Mouse (Mus musculus): ENCODE measurements around the gene Mrps35.

The Mrps35 gene

DNA sequence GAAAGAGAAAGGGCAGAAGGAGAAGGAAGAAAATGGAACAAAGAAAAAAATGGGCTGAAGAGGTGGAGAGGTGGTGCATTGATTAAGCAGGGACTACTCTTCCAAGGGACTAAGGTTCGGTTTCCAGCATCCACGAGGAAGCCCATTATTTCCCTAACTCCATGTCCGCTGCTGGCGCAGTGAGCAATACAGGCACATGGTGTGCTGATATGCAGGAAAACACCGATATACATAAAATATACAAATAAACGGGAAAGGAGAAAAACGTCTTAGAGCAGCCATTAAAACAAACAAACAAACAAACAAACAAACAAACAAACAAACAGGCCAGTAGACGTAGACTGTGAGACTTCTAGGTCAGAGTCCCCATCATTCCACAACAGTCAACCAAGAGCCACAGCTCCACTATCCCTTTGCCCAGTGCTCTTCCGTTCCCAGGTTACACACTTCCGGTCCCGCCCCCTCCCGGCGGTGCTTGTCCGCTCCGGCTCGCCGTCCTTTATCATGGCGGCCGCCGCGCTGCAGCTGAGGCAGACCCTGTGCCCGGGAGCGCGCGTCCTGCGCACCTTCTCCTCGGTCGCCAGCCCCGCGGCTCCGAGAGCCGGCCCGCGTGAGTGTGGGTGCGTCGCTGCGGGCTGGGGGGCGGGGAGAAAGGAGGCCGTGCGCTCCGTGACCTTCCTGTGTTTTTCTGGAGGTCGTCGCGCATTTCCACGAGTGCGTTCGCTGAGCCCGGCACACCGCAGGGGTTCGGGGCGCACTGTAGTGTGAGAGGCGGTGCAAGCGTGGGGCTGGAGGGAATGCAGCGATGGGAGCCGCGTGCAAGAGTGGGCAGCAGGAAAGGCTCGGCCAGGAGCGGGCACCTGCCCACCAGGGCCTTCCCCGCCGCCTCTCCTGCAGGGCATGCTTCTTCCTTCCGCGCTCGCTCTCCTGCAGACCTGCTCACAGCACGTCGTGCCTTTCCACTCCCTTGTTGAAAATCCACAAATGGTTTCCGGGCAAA, at the start of gene Mrps35:
TSS of gene Mrps35 (plus strand) at position 474 of the 1,000 bp plus-strand sequence.
- peak; percentile 81 to 87 for DNase-seq (ENCODE audit: low spot score in 2 of 2)

DNA sequence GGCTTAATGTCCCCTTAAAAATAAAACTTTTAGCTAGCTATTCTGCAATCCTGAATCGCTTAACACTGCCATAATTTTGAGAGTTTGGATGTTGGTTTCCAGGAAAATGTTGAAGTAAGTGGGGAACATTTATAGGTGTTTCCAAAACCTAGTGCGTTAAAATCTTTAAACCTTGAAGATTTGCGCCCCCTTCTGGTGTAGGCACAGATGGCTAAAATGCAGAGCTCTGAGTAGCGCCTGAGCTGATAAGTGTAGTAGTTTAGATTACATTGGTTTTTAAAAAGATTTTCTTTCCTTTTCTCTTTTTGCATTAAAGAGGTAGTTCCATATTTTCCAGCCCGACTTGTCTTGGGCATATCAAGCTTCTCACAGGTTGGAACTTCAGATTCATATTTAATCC, 48.3 kb upstream of the Mrps35 start:
- DNase-seq (ENCODE audit: low spot score in 2 of 2): peak in 1 of 2 experiments; percentile 37

DNA sequence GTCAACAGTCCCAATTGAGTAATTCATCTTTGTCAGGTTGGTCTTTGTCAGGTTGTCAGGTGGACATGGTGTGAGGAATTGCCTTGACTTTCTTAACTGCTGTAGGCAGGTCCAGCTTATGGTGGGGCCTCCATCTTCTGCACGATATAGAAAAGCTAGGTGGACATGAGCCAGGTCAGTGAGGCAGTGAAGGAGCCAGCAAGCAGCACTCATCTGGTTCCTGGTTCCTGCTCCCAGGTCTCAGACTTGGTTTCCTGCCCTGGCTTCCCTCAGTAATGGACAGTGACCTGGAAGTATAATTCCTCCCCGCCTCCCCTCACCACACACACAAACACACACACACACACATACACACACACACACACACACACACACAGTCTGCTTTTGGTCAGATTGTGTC, 47.2 kb upstream of the Mrps35 start:
- DNase-seq (ENCODE audit: low spot score in 2 of 2): no peak

DNA sequence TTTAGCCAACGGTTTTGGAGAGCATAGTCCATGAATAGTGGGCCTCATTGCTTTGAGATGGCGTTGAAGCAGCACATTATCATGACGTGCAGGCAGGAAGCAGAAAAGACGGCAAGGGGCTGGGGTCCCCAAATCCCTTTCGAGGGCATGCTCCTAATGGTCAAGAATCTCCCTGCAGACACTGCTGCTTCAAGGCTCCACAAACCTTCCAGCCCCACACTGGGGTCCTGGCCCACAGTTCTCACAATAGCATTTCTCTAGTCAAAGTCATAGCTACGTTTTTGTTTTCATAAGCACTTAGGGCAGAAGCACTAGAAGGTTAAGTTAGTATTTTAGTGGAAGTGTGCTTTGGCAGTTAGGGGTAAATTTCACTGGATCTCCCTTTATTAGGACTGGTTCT, 46.7 kb upstream of the Mrps35 start:
- no peak for DNase-seq (ENCODE audit: low spot score in 2 of 2)

DNA sequence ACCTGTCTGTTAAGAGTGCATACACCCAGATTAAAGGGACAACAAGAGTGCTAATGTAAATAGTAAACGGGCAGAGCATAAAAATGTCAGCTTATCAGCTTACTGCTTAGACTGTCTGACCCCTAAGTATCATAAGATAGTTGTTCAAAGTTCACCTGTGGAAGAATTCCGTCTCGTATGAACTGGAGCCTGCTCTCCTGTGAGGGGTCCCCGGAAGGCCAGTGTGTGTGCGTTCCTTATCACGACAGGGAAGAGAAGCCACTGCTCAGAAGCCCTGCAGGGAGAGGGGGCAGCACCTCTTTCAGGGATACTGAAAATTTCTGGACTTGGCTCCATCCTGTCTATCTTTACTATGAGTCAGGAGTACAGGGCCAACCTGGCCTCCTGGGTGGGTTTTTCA, 45.6 kb upstream of the Mrps35 start:
- DNase-seq (ENCODE audit: low spot score in 2 of 2): no peak

DNA sequence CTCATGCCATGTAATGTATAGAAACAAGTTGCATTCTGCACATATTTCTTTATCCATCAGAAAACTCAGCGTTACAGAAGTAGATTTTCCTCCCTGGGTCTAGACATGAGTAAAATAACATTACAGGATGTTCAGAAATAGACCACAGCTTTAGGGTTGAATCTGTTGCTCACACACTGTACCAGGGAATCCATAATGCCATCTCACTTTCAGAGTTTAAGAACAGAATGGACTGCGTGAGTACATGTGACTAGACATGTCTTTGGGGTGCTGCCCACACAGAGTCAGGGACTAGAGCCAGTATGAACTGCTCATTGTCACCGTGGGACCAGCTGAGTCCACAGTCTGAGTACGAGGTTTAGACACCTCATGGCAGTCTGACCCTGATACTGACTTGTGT, 43.9 kb upstream of the Mrps35 start:
- DNase-seq (ENCODE audit: low spot score in 2 of 2): no peak

DNA sequence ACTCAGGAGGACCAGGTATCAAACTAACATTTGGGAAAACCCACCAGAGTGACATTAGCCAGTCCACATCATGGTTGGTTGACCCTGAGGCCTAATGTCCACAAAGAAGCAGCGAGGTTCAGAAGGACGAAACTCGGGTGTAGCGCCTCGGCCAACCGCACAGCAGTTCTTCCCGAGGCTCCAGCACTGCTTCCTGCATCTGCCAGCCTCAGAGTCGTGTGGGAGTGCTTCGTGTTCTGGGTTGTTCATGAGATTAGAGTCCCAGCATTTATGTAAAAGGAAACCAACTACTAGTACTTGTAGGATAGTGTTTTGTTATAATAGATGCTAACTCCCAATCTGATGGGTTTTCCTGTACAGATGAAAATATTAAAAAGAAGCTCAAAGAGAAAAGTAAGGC, 43.3 kb upstream of the Mrps35 start:
- DNase-seq (ENCODE audit: low spot score in 2 of 2): no peak

DNA sequence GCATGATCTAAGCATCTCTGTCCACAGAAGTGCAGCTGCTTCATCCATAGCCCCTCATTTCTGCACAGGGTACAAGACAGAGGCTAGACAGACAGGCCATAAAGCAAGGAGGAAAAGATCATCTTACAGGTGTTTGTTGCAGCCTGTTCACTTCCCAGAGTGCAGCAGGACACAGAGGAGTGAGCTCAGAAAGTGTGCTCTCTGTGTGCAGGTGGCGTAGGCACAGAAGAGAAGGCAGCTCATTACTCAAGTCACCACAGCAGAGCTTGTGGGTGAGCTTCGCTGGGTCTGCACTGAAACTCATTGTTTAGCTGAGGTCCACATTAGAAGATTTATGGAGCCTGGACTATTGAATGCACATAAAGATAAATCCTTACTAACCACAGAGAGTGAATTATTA, 42.8 kb upstream of the Mrps35 start:
- no peak for DNase-seq (ENCODE audit: low spot score in 2 of 2)

DNA sequence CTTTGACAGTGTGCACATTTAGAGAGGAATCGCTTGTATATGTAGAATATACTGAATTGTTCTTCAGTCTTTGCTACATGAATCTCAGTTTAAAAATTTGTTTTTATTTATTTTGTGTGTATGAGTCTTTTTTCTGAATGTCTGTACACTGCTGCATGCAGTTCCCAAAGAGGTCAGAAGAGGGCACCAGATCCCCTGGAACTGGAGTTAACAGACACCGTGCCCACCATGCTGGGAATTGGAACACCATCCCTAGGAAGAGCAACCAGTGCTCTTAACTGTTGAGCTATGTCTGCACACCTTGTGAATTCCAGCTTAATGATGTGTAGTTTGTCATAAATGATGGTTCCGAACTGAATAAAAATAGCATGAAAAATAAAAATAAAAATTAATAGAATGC, 34.4 kb upstream of the Mrps35 start:
- DNase-seq (ENCODE audit: low spot score in 2 of 2): no peak

DNA sequence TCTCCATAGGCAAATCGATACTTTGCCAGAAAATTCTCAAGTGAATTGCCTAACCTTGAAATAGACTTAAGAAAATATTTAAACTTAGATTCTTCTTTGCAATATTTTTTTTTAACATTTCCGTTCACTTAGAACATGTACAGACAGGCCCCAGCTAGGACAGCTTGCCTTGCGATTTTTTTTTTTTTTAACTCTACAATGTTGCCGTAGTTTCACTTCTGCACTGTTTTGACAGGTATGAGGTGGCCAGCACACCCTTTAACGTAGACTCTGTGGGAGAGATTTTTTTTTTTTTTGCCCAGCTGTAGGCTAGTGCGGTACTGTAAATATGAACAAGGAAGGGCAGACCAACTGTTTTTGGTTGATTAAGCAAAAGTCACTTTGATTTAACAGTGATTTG, 32.2 kb upstream of the Mrps35 start:
- no peak for DNase-seq (ENCODE audit: low spot score in 2 of 2)

DNA sequence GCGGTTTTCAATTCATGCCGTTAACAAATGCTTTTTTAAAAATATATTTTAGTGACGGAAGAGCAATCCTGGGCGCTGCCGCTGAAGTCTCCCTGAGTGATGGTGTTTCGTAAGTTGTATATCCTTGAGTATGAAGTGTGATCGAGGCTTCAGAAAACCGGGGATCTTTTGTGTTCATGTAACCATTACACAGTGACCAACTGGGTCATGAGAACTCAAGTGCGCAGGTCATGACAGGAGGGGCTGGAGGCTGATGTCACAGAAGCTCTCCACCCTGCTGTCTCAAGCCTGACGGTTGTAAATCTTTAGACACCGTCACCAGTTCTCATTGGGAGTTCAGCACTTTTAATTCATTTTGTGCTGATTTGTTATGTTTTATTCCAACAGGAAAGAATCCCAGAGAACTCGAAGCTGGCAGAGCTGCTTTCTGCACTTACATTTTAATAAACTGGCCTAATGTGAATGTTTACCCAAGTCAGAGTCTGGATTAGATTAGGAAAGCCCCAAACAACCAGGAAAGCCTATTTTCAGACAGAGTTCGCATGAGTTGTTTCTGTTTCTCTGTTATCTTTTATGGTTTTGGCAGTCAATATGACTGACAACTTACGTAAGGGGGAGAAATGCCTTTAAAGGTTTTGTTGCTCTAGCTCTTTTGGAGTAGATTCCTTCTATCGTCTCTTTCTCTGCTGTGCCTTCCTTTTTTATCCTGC, 31.6 kb upstream of the Mrps35 start:
- peak in 1 of 2 experiments; percentile 6 for DNase-seq (ENCODE audit: low spot score in 2 of 2)

DNA sequence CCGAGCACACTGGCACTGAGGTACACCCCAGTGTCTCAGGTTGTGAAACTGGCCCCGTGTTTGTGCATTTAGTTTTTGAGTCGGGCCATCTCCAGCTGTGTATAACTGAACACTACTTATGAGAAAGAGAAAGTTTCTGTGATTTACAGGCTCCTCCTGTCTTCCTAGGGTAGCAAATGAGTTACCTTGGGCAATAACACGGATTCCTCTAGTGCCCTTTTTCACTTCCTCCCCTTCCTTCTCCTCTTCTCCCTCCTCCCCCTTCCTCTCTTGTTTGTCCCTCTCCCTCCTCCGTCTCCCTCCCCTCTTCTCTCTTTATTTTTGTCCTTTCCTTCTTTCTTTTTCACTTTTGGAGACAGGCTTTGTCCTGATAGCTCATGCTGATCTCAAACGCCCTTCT, 31.0 kb upstream of the Mrps35 start:
- DNase-seq (ENCODE audit: low spot score in 2 of 2): no peak

DNA sequence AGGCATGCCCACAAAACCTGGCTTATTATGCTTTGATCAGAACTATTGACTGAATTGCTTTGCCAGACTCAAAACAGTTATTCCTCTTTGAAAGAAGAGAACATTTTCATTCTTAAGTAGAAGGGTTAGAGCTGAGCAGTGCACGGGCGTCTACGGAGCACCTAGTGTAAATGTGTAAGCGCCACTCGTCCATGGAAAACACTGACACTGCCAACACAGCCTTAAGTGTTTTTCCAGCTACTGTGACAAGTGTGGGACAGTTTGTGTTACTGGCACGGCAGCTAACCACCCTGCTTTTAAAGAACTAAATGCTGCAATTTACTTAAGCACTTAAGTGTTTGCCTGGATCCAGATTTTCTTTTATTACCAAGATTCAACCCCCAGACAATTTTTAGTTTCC, 30.6 kb upstream of the Mrps35 start:
- no peak for DNase-seq (ENCODE audit: low spot score in 2 of 2)

DNA sequence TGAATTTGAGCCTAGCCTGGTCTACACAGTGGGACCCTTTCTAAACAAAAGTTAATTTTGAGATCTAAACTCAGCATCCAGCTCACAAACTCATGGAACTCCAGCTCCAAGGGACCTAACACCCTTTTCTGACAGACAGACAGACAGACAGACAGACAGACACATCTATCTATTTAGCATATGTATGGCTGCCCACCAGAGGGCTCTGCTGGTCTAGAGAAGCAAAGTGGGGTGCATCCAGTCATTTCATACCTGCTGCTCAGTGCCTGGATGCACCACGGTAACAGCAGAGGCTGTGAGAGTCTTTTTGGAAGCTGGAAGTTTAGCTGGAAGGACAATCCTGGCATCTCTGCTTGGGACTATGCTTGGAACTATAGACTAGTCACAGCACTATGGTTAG, 29.0 kb upstream of the Mrps35 start:
- no peak for DNase-seq (ENCODE audit: low spot score in 2 of 2)

DNA sequence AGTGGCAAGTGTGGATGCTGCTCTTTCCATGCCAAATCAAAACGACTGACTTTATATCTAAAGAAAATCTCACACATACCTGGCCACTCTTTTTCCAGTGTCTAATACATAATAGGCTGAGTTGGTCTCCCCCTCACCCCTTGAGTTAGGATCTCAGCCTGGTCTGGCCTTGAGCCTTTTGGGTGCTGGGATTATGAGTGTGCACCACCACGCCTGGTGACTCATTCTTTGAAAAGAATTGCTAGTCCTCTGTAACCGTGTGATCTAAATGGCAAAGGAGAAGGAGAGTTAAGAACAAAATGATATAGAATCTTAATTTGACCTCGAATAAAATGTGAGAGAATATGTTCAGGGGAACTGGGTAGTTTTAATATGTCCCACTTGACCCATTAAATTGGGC, 24.7 kb upstream of the Mrps35 start:
- DNase-seq (ENCODE audit: low spot score in 2 of 2): no peak

DNA sequence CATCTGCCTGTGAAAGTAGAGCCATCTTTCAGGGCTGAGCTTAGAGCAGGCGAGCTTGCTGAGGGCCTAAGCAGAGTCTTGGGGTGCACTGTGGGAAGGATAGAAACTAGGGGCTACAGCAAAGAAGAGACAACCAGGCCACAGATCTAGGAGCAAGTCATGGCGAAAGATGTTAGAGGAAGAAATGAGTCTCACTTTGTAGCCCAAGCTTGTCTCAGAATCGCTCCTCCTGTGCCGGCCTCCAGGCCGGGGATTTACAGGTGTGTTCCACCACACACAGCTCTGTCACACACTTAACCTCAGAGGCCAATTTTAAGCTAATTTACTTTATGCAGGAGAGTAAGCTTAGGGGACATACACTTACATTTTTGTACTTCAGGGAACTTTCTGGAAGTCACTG, 24.2 kb upstream of the Mrps35 start:
- DNase-seq (ENCODE audit: low spot score in 2 of 2): no peak

DNA sequence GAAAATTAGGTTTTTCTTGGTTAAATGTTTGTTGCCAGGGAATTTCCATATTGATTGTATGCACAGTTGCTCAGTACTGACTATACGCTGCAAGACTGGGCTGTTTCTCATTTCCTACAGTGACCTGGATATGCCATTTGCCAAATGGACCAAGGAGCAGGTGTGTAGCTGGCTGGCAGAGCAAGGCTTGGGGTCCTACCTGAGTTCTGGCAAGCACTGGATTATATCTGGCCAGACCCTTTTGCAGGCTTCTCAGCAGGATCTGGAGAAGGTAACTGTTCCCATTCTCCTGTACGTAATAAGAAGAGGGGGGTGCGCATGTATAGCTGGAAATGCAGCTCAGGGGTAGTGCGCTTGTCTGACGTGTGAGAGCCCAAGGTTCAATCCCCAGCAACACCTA, 21.4 kb upstream of the Mrps35 start:
- DNase-seq (ENCODE audit: low spot score in 2 of 2): no peak

DNA sequence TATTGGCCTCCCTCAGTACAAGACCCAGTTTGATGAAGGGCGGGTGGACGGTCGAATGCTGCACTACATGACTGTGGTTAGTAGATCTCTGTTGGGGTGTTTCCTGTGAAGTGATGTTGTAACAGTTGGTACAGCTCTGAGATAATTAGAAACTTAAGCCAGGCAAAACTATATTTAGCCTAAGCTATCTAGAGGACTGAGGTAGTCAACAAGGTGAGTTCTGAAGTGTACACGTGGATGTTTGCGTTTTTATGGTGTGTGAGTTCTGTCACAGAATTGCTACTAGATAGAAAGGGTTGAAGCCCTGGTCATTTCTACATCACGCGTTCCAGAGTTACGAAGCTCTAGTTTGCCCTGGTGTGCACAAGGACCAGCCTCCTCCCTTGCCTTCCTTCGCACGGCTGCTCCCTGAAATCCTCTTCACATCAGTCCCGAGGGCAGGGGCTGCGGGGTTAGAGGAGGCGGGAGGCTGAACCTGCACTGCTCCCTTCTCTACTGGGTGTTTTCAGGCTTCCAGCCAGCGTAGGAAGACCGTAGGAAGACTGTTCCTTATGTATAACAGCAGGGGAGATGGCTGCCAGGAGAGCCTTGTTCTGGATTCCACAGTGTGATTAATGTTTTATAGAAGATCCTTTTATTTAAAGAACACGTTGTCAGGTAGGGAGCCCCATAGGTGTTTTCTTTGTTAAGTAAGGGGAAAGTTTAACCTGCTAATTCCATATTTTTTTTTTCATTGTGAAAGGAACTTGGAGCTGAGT, 20.0 kb upstream of the Mrps35 start:
- DNase-seq (ENCODE audit: low spot score in 2 of 2): no peak

DNA sequence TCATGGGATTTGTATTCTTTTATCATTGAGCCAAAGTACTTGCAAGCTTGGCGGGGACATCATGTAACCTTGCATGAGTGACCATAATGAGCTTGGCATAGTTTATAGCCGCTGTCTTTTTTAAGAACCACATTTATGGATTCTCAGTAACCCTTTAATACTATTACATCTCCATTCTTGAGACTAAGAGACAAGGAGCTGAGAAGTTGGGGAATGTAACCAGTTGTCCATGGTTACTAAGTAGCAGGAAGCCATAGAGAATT, 19.5 kb upstream of the Mrps35 start:
- no peak for DNase-seq (ENCODE audit: low spot score in 2 of 2)

DNA sequence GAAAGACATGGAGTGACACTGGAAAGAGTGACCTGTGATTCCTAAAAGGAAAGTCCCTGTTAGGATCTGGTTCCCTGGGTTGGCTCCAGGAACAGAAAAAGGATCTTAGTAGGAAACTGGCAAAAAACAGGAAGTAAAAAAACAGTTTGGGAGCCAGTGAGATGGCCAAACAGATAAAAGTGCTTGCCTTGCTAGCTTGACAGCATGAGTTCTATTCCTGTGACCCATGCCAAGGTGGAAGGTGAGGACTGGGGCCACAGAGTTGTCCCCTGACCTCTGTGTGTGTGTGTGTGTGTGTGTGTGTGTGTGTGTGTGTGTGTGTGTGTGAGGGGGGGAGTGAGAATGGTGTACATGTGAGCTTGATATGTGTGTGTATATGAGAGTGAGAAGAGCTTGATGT, 19.0 kb upstream of the Mrps35 start:
- no peak for DNase-seq (ENCODE audit: low spot score in 2 of 2)

DNA sequence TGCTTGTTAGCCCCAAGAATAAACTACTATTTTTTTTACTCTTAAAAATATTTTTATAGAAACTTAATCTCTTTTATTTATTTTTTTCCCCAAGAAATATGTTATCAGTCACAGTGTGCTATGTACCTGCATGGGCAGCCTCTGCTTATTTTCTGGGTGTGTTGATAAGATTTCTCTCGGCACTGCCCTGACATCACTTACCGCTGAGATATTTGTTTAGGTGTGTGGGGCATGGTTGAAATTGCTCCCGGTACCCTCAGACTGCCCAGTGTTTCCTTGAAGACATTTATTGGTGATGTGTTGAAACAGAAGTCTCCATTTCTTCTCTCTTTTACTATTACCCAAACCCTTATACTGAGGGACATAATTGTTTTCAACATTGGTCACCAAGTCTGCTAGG, 17.8 kb upstream of the Mrps35 start:
- DNase-seq (ENCODE audit: low spot score in 2 of 2): no peak

DNA sequence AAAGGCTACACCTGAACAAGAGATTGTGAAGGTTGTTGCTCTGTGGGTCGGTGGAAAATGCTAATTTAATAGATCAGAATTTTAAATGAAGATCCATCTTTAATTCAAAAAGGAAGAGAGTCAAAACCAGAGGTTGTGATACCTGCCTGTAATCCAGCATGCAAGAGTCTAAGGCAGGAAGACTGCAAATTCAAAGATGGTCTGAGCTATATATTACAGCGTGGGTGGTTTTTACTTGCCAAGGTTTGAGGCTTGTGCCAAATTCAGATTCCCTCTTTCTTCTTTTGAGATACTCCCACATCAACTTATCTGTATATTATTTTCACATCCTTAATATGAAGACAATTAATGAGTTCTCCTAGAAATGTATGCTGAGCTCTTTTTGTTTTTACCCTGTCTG, 14.2 kb upstream of the Mrps35 start:
- DNase-seq (ENCODE audit: low spot score in 2 of 2): no peak

DNA sequence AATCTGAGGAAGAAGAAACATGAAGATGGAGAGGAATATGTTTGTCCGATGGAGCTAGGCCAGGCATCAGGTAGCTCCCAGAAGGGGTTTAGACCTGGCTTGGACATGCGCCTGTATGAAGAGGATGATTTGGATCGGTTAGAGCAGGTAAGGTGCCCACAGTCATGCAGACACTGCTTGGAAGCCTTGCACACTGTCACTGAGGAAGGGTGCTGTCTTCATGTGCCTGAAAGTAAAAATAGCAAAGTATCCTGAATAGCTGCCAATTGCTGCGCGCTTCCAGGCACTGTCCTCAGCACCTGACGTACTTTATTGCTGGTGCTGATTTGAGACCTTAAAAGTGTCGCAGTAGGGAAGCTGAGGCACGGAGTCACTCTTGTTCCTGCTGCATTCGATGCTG, 13.0 kb upstream of the Mrps35 start:
- no peak for DNase-seq (ENCODE audit: low spot score in 2 of 2)
